Mouse (Mus musculus): Measurements from ENCODE around the gene Unc93a. TPM values are rescaled to one million over a fixed set of nuclear protein-coding genes. Genes with fewer than 3 reads are reported as not detected.
"Not testable (repeated sequence)": the region's sequence is repeated elsewhere in the genome, so short reads cannot be mapped to it uniquely, and the experiment has no call there.

Unc93a gene
- total RNA-seq (2012; rRNA removed), result 0.11 and 0.13 TPM in 2 replicates

DNA sequence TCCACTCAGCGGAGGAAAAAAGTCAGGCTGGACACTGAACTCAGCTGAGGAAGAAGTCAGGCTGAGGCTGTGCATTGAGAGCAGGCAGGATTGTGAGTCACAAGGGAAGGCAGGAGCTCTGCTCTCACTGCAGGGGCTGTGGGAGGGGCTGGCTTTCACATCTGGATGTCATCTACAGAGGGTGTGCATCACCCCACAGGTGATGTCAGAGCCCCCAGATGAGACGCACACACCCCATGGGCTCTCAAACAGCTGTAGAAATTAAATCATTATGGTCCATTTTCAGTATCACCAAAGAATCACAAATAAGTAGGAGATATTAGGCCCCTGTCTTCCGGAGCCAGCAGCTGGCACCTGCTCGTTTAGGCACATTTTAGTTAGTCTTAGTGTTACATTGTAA, at the start of gene Unc93a:
Unc93a (minus strand) TSS at position 101 of the 400 bp plus-strand sequence.
- DNase-seq (ENCODE audit: low read depth, low spot score); H3K9ac ChIP-seq (ENCODE audit: insufficient read depth, low read depth, low read length, poor library complexity, severe bottlenecking): not testable (repeated sequence)

DNA sequence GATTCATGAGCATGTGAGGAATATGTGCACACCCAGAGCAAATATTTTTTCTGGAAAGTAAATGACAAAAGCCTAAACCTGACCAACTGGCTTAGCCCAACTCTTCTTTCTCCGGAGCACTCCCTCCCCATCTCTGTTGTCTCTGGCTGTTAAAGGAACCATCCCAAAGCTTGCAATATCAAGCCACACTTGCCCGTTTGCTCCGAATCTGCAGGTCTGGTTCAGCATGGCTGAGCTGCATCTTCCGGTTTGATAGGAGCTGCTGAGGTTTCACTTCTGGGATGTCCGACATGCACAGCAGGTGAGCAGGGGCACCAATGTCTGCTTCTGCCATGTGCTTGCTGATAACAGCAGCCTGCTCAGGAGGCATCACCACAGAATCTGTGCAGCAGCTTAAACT, 48.9 kb upstream of the Unc93a start:
- DNase-seq (ENCODE audit: low read depth, low spot score); H3K9me3 ChIP-seq (ENCODE audit: control insufficient read depth, insufficient read depth, low read depth, low read length); H3K4me1 ChIP-seq (ENCODE audit: control insufficient read depth in 2 of 2, insufficient read depth in 2 of 2, low read length in 2 of 2, poor library complexity in 1 of 2); H3K4me3 ChIP-seq (ENCODE audit: insufficient read depth in 1 of 2, low read depth in 1 of 2, low read length in 2 of 2, poor library complexity in 1 of 2, severe bottlenecking in 1 of 2); H3K27ac ChIP-seq (ENCODE audit: insufficient read depth, low read depth, low read length, poor library complexity, severe bottlenecking); H3K36me3 ChIP-seq (ENCODE audit: control insufficient read depth, insufficient read depth, low read length, poor library complexity, severe bottlenecking); in situ Hi-C loops (cut with MboI; ENCODE audit: low sequenced_read_pairs in 2 of 2, unreplicated experiment in 2 of 2); H3K9ac ChIP-seq (ENCODE audit: insufficient read depth, low read depth, low read length, poor library complexity, severe bottlenecking): not testable (repeated sequence)

More for the DNA sequence above, at the start of gene Unc93a:
- H3K36me3 ChIP-seq (ENCODE audit: control insufficient read depth, insufficient read depth, low read length, poor library complexity, severe bottlenecking); H3K9me3 ChIP-seq (ENCODE audit: control insufficient read depth, insufficient read depth, low read depth, low read length); H3K4me3 ChIP-seq (ENCODE audit: insufficient read depth in 1 of 2, low read depth in 1 of 2, low read length in 2 of 2, poor library complexity in 1 of 2, severe bottlenecking in 1 of 2); H3K4me1 ChIP-seq (ENCODE audit: control insufficient read depth in 2 of 2, insufficient read depth in 2 of 2, low read length in 2 of 2, poor library complexity in 1 of 2); H3K27ac ChIP-seq (ENCODE audit: insufficient read depth, low read depth, low read length, poor library complexity, severe bottlenecking); in situ Hi-C loops (cut with MboI; ENCODE audit: low sequenced_read_pairs in 2 of 2, unreplicated experiment in 2 of 2): not testable (repeated sequence)

DNA sequence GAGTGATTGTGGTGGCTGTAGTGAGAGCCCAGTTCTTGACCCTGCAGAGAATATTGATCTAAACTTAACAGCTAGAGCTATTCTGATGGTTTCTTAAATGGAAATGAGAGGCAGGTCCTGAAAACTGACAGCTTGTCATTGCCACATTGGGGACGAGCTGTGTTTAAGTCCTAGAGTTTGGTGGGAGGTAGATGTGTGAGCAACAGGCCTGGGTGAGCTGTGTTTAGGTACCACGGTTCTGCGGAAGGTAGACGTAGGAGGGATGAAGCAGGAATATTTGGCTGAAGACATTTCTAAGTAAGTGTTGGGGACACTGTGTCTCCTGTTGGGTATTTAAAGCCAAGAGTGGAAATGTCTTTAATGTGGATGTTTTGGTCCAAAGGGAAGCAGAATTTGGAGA, 47.4 kb upstream of the Unc93a start:
- H3K36me3 ChIP-seq (ENCODE audit: control insufficient read depth, insufficient read depth, low read length, poor library complexity, severe bottlenecking); H3K27ac ChIP-seq (ENCODE audit: insufficient read depth, low read depth, low read length, poor library complexity, severe bottlenecking); H3K4me1 ChIP-seq (ENCODE audit: control insufficient read depth in 2 of 2, insufficient read depth in 2 of 2, low read length in 2 of 2, poor library complexity in 1 of 2); DNase-seq (ENCODE audit: low read depth, low spot score); H3K9me3 ChIP-seq (ENCODE audit: control insufficient read depth, insufficient read depth, low read depth, low read length); in situ Hi-C loops (cut with MboI; ENCODE audit: low sequenced_read_pairs in 2 of 2, unreplicated experiment in 2 of 2); H3K9ac ChIP-seq (ENCODE audit: insufficient read depth, low read depth, low read length, poor library complexity, severe bottlenecking); H3K4me3 ChIP-seq (ENCODE audit: insufficient read depth in 1 of 2, low read depth in 1 of 2, low read length in 2 of 2, poor library complexity in 1 of 2, severe bottlenecking in 1 of 2): not testable (repeated sequence)

DNA sequence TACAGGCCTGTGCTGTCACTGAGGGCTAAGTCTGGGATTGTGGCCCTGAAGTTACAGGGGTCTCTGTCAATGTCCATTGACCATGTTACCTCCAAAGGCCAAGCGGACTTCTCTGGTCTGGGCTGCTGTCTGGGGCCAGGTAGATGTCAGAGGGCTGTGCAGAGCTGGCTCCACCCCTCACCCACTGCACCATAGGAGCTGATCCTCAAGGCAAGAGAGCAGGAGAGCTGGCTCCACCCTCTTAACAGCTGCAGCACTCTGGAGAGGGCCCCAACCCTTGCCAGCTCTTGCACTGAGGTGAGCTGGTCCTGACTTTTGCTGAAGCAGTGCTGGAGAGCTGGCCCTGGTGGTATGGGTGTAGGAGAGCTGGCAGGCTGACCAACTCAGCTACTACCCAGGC, 46.2 kb upstream of the Unc93a start:
- H3K4me1 ChIP-seq (ENCODE audit: control insufficient read depth in 2 of 2, insufficient read depth in 2 of 2, low read length in 2 of 2, poor library complexity in 1 of 2); H3K36me3 ChIP-seq (ENCODE audit: control insufficient read depth, insufficient read depth, low read length, poor library complexity, severe bottlenecking); H3K27ac ChIP-seq (ENCODE audit: insufficient read depth, low read depth, low read length, poor library complexity, severe bottlenecking); H3K4me3 ChIP-seq (ENCODE audit: insufficient read depth in 1 of 2, low read depth in 1 of 2, low read length in 2 of 2, poor library complexity in 1 of 2, severe bottlenecking in 1 of 2); H3K9me3 ChIP-seq (ENCODE audit: control insufficient read depth, insufficient read depth, low read depth, low read length); in situ Hi-C loops (cut with MboI; ENCODE audit: low sequenced_read_pairs in 2 of 2, unreplicated experiment in 2 of 2); DNase-seq (ENCODE audit: low read depth, low spot score); H3K9ac ChIP-seq (ENCODE audit: insufficient read depth, low read depth, low read length, poor library complexity, severe bottlenecking): not testable (repeated sequence)

DNA sequence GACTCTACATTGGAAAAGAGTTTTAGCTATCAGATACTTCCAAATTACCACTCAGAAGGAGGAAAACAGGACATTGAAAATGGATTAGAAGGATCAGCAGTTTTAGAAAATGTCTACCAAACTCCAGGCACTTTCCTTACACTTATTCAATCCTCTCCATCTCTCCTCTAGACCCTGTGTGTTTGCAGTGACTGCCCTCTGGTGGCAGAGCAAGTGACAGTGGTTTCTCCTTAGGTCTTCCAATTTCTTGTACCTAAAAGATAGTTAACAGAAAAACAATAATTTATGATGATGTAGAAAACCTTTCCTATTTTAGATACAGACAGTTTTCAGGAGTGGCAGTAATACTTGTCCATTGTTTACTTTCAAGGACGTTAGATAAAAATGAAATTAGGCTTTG, 44.0 kb upstream of the Unc93a start:
- H3K27ac ChIP-seq (ENCODE audit: insufficient read depth, low read depth, low read length, poor library complexity, severe bottlenecking); in situ Hi-C loops (cut with MboI; ENCODE audit: low sequenced_read_pairs in 2 of 2, unreplicated experiment in 2 of 2); H3K36me3 ChIP-seq (ENCODE audit: control insufficient read depth, insufficient read depth, low read length, poor library complexity, severe bottlenecking); H3K9me3 ChIP-seq (ENCODE audit: control insufficient read depth, insufficient read depth, low read depth, low read length); H3K4me3 ChIP-seq (ENCODE audit: insufficient read depth in 1 of 2, low read depth in 1 of 2, low read length in 2 of 2, poor library complexity in 1 of 2, severe bottlenecking in 1 of 2); H3K4me1 ChIP-seq (ENCODE audit: control insufficient read depth in 2 of 2, insufficient read depth in 2 of 2, low read length in 2 of 2, poor library complexity in 1 of 2); DNase-seq (ENCODE audit: low read depth, low spot score); H3K9ac ChIP-seq (ENCODE audit: insufficient read depth, low read depth, low read length, poor library complexity, severe bottlenecking): not testable (repeated sequence)

DNA sequence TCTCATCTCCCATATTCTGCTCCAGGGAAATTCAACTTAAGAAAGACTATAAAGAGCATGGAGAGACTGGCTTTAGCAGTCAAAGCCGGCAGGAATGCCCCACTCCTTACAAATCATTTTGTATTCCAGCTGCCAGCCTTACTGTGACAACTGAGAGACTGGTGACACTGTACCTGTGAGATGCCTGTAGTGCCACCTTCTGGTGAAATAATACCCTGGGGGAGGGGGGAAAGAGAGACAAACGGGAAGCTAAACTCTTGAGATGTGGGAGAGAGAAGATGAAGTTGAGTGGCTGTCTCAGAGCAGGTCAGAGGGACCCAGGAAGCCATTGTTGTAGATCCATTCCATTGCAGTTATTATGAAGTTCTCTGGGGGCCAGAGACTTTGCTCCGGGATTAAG, 42.4 kb upstream of the Unc93a start:
- in situ Hi-C loops (cut with MboI; ENCODE audit: low sequenced_read_pairs in 2 of 2, unreplicated experiment in 2 of 2); H3K9me3 ChIP-seq (ENCODE audit: control insufficient read depth, insufficient read depth, low read depth, low read length); H3K9ac ChIP-seq (ENCODE audit: insufficient read depth, low read depth, low read length, poor library complexity, severe bottlenecking); H3K4me3 ChIP-seq (ENCODE audit: insufficient read depth in 1 of 2, low read depth in 1 of 2, low read length in 2 of 2, poor library complexity in 1 of 2, severe bottlenecking in 1 of 2); H3K4me1 ChIP-seq (ENCODE audit: control insufficient read depth in 2 of 2, insufficient read depth in 2 of 2, low read length in 2 of 2, poor library complexity in 1 of 2); DNase-seq (ENCODE audit: low read depth, low spot score); H3K36me3 ChIP-seq (ENCODE audit: control insufficient read depth, insufficient read depth, low read length, poor library complexity, severe bottlenecking); H3K27ac ChIP-seq (ENCODE audit: insufficient read depth, low read depth, low read length, poor library complexity, severe bottlenecking): not testable (repeated sequence)

DNA sequence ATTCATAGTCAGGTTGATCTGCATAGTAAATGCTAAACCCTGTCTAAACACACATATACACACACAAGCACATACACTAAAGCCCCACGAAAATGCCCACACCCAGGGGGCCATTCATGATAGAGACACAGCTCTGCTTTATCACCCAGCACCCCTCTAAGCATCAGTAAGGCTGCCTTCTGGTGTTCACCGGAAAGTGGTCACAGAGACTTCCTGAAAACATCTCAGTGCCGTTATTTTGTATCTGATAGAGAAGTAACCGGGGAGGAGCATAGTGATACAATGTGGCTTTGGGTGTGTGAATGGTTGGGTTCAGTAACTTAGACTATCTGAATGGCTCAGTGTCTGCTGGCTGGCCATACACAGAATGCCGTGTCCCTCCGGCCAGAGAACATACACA, 42.0 kb upstream of the Unc93a start:
- DNase-seq (ENCODE audit: low read depth, low spot score); H3K27ac ChIP-seq (ENCODE audit: insufficient read depth, low read depth, low read length, poor library complexity, severe bottlenecking); H3K9me3 ChIP-seq (ENCODE audit: control insufficient read depth, insufficient read depth, low read depth, low read length); H3K4me1 ChIP-seq (ENCODE audit: control insufficient read depth in 2 of 2, insufficient read depth in 2 of 2, low read length in 2 of 2, poor library complexity in 1 of 2); in situ Hi-C loops (cut with MboI; ENCODE audit: low sequenced_read_pairs in 2 of 2, unreplicated experiment in 2 of 2); H3K4me3 ChIP-seq (ENCODE audit: insufficient read depth in 1 of 2, low read depth in 1 of 2, low read length in 2 of 2, poor library complexity in 1 of 2, severe bottlenecking in 1 of 2); H3K36me3 ChIP-seq (ENCODE audit: control insufficient read depth, insufficient read depth, low read length, poor library complexity, severe bottlenecking); H3K9ac ChIP-seq (ENCODE audit: insufficient read depth, low read depth, low read length, poor library complexity, severe bottlenecking): not testable (repeated sequence)

DNA sequence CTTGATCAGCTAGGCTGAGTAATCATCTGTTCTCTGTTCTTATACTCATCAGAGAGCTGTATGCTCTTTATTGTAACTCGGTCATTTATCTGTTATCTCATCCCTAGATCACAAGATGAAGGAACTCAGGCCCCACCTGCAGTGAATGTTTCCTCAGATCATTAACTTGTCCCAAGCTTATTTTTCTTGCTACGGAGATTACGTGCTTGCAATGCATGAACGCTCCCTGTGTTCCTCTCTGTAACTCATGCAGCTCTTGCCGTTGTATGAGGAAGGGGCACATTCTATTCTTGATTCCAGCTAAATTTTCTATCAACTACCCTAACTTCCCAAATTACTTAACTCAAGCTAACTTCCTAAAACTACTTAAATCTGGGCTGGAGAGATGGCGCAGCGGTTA, 14.5 kb upstream of the Unc93a start:
- H3K27ac ChIP-seq (ENCODE audit: insufficient read depth, low read depth, low read length, poor library complexity, severe bottlenecking); in situ Hi-C loops (cut with MboI; ENCODE audit: low sequenced_read_pairs in 2 of 2, unreplicated experiment in 2 of 2); H3K9ac ChIP-seq (ENCODE audit: insufficient read depth, low read depth, low read length, poor library complexity, severe bottlenecking); H3K9me3 ChIP-seq (ENCODE audit: control insufficient read depth, insufficient read depth, low read depth, low read length); H3K36me3 ChIP-seq (ENCODE audit: control insufficient read depth, insufficient read depth, low read length, poor library complexity, severe bottlenecking); H3K4me3 ChIP-seq (ENCODE audit: insufficient read depth in 1 of 2, low read depth in 1 of 2, low read length in 2 of 2, poor library complexity in 1 of 2, severe bottlenecking in 1 of 2); H3K4me1 ChIP-seq (ENCODE audit: control insufficient read depth in 2 of 2, insufficient read depth in 2 of 2, low read length in 2 of 2, poor library complexity in 1 of 2); DNase-seq (ENCODE audit: low read depth, low spot score): not testable (repeated sequence)
